Mouse (Mus musculus): ENCODE results near the gene Vamp8. TPM values are rescaled to one million over a fixed set of nuclear protein-coding genes. Genes with fewer than 3 reads are reported as not detected.

Gene Vamp8
- total RNA-seq (2022), result 10 to 100 TPM; 58.8 to 80.9 (median 70.8) TPM

- peak; percentile 89 for DNase-seq (ENCODE audit: low spot score)
Observed at GRCm38 (mm10) chr6:72389941-72390771, at the start of gene Vamp8. Gene Vamp8, minus strand, starts transcription at chr6:72390703.

- DNase-seq (ENCODE audit: low spot score), result peak; percentile 91
Observed at GRCm38 (mm10) chr6:72439355-72440185, 49.1 kb upstream of the Vamp8 start, which contains the start of gene Mat2a. Gene Mat2a, minus strand, starts transcription at chr6:72439558.

- peak; percentile 94 for DNase-seq (ENCODE audit: low spot score)
Observed at GRCm38 (mm10) chr6:72438862-72439354, 48.4 kb upstream of the Vamp8 start.

- DNase-seq (ENCODE audit: low spot score), result no peak
Observed at GRCm38 (mm10) chr6:72438226-72438625, 47.7 kb upstream of the Vamp8 start.

GRCm38 (mm10) chr6:72432153-72432552 lies 41.6 kb upstream of the Vamp8 start:
- DNase-seq (ENCODE audit: low spot score), result no peak

- DNase-seq (ENCODE audit: low spot score), result no peak
Observed at GRCm38 (mm10) chr6:72430989-72431921, 40.8 kb upstream of the Vamp8 start.

- no peak for DNase-seq (ENCODE audit: low spot score)
Observed at GRCm38 (mm10) chr6:72429061-72429842, 38.7 kb upstream of the Vamp8 start.

GRCm38 (mm10) chr6:72428036-72428435 lies 37.5 kb upstream of the Vamp8 start:
- DNase-seq (ENCODE audit: low spot score), result peak; percentile 80

GRCm38 (mm10) chr6:72425646-72426045 lies 35.1 kb upstream of the Vamp8 start:
- no peak for DNase-seq (ENCODE audit: low spot score)

GRCm38 (mm10) chr6:72420901-72421300 lies 30.4 kb upstream of the Vamp8 start:
- DNase-seq (ENCODE audit: low spot score), result no peak

GRCm38 (mm10) chr6:72419806-72420205 lies 29.3 kb upstream of the Vamp8 start:
- DNase-seq (ENCODE audit: low spot score), result no peak

- no peak for DNase-seq (ENCODE audit: low spot score)
Observed at GRCm38 (mm10) chr6:72418279-72418678, 27.8 kb upstream of the Vamp8 start.

- no peak for DNase-seq (ENCODE audit: low spot score)
Observed at GRCm38 (mm10) chr6:72415964-72416772, 25.7 kb upstream of the Vamp8 start.

- no peak for DNase-seq (ENCODE audit: low spot score)
Observed at GRCm38 (mm10) chr6:72415181-72415580, 24.7 kb upstream of the Vamp8 start.

- peak; percentile 94 for DNase-seq (ENCODE audit: low spot score)
Observed at GRCm38 (mm10) chr6:72414076-72414756, 23.7 kb upstream of the Vamp8 start, which contains the start of gene Ggcx. Gene Ggcx, plus strand, starts transcription at chr6:72414308.

- DNase-seq (ENCODE audit: low spot score), result no peak
Observed at GRCm38 (mm10) chr6:72410518-72410917, 20.0 kb upstream of the Vamp8 start.

- DNase-seq (ENCODE audit: low spot score), result no peak
Observed at GRCm38 (mm10) chr6:72410003-72410402, 19.5 kb upstream of the Vamp8 start.

- DNase-seq (ENCODE audit: low spot score), result peak; percentile 67
Observed at GRCm38 (mm10) chr6:72409567-72409966, 19.1 kb upstream of the Vamp8 start.

- peak; percentile 73 for DNase-seq (ENCODE audit: low spot score)
Observed at GRCm38 (mm10) chr6:72407119-72407518, 16.6 kb upstream of the Vamp8 start.
